Mouse (Mus musculus): ENCODE measurements around the gene C1s2.

DNA sequence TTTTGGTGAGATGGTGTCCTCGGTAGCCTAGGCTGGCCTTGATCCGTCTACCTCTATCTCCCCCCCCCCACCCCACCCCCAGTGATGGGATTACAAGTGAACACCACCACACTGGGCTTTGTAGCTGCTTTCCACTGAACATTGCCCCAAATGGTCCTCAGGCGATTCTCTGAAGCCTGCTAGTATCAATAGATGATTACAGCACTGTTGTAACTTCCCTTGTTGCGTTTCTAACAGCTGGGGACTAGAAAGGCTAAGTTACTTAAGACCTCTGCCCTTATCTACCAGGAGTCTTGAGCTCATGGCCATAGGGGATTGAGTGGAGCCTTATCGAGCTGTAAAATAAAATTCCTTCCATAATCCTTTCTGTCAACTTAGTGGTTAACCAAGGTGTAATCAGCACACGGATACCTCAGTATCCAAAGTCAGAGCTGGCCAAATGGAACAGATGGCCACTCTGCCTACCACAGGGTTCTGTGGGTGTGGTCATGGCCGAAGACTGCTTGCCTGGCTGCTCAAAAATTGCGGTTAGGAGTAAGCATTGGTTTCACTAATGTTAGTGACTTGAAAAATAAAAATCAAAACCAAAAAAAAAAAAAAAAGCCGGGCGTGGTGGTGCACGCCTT, 33.5 kb upstream of the C1s2 start:
- TF ChIP-seq POLR2A (IDR thresholded peaks at IDR 0.05; ENCODE audit: borderline replicate concordance, extremely low read depth, insufficient read depth, insufficient read length, poor library complexity, severe bottlenecking) (no peak), CTCF (IDR thresholded peaks at IDR 0.05; ENCODE audit: borderline replicate concordance, extremely low read depth, insufficient read depth, insufficient read length) (no peak)

Data from brain, embryonic 14.5 days (tissue).